Mouse (Mus musculus) neural tube, embryonic 13.5 days (tissue): ENCODE results near the gene Gm20388. TPM values are rescaled to one million over a fixed set of nuclear protein-coding genes. Genes with fewer than 3 reads are reported as not detected.

Experiments
- ATAC-seq: fragments of 200-750 bp; cut with Nextera tagmentation; 2 replicates; pipeline ENCODE4 v1.8.0; 2017; ENCODE audit warnings: low read depth, mild to moderate bottlenecking, moderate TSS enrichment, moderate library complexity
- H3K27ac ChIP-seq: fragments of 300-500 bp; sonication (generic); replicated peaks from 2 replicates; pipeline ENCODE4 v1.5.1; 2015; ENCODE audit warnings: moderate library complexity, mild to moderate bottlenecking, inconsistent platforms
- H3K27me3 ChIP-seq: fragments of 300-500 bp; sonication (generic); 2 replicates; pipeline ENCODE4 v1.6.1; 2015; ENCODE audit warnings: mild to moderate bottlenecking, inconsistent platforms
- H3K36me3 ChIP-seq: fragments of 300-500 bp; sonication (generic); 2 replicates; pipeline ENCODE4 v1.6.1; 2015; ENCODE audit warnings: mild to moderate bottlenecking, inconsistent platforms
- H3K4me1 ChIP-seq: fragments of 300-500 bp; sonication (generic); replicated peaks from 2 replicates; pipeline ENCODE4 v1.6.1; 2015; ENCODE audit warnings: inconsistent platforms
- H3K4me2 ChIP-seq: fragments of 300-500 bp; sonication (generic); 2 replicates; pipeline ENCODE4 v1.6.1; 2015; ENCODE audit warnings: inconsistent platforms, mild to moderate bottlenecking, moderate library complexity
- H3K4me3 ChIP-seq: fragments of 300-500 bp; sonication (generic); 2 replicates; pipeline ENCODE4 v1.5.1; 2015; ENCODE audit warnings: mild to moderate bottlenecking, inconsistent platforms
- H3K9ac ChIP-seq: fragments of 300-500 bp; sonication (generic); 2 replicates; pipeline ENCODE4 v1.6.1; 2015; ENCODE audit warnings: moderate library complexity, mild to moderate bottlenecking, inconsistent platforms
- H3K9me3 ChIP-seq: fragments of 300-500 bp; sonication (generic); 2 replicates; pipeline ENCODE4 v1.6.1; 2016; ENCODE audit warnings: inconsistent platforms
- WGBS: fragments of 180-500 bp; shearing (Covaris S2); methylation state at CpG from one replicate; pipeline ENCODE4 v1.1.7; 2015; 5-methylcytosine and 5-hydroxymethylcytosine counted together
- polyA plus RNA-seq: library from polyadenylated mRNA; unstranded; fragments of >200 nt; fragmentation: Nextera tagmentation; extraction: Ambion mirVana; gene quantifications from 2 replicates; pipeline ENCODE4 v1.2.1, GENCODE M21; 2015

Gene Gm20388
- polyA plus RNA-seq, 1 experiment from 2014 or later = 0.27 TPM

DNA sequence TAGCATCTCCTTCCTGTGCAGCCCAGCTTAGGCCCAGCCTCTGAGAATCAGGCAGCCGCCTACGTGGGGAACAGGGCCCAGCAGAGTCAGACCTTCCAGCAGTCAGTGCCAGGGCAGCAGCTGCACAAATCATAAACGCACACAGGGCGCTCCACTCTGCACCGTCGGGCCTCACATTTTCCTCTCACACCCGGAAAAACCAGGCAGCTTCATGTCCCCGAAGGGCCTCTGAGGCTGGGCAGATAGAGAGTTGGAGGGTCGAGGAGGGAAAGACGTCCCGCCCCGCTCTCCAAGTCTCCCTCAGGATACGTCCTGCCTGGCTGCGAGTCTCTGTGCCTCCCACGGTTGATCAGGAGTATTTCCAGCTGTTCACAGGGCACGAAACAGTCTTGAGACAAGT, 2600.9 kb downstream of the Gm20388 start:
- Histone ChIP-seq H3K36me3 (no peaks in the 10 kb centered on the region), H3K27me3 (no peaks in the 10 kb centered on the region), H3K4me2 (no peak overlapping the region), H3K4me1 (peaks cover 12% of the 10 kb centered on the region), H3K27ac (no peak overlapping the region; the same call in 1 of the 2 replicates), H3K9ac (0 out of 2 replicates have a peak overlapping the region, but pooled peaks have one; percentile 34), H3K9me3 (no peaks in the 10 kb centered on the region), H3K4me3 (no peak overlapping the region)
- no peak for ATAC-seq
- WGBS = 67% methylated on average over 16 of the region's 16 CpGs

DNA sequence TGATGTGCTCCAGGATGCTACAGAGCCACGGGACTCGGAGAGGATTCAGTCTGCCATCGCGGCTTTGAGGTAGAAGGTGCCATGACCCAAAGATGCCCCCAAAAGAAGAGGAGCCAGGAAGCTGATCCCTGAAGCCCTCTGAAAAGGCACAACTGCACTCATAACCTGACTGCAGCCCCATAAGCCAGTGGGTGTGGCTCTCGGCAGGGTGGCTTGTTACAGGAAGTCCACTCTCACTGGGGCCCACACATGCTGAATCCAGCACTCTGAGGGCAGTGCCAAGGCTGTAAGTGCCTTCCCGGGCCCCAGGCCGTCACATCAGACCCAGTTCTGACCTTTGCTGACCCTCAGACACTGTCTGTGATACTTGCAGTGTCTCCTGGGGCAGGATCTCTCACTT, 2601.8 kb downstream of the Gm20388 start:
- Histone ChIP-seq H3K4me1 (peaks cover 14% of the 10 kb centered on the region), H3K9ac (no peak overlapping the region), H3K9me3 (no peaks in the 10 kb centered on the region), H3K27ac (no peak overlapping the region), H3K27me3 (no peaks in the 10 kb centered on the region), H3K4me2 (no peak overlapping the region), H3K36me3 (no peaks in the 10 kb centered on the region), H3K4me3 (no peak overlapping the region)
- 73% methylated on average over 7 of the region's 7 CpGs for WGBS
- ATAC-seq = no peak

DNA sequence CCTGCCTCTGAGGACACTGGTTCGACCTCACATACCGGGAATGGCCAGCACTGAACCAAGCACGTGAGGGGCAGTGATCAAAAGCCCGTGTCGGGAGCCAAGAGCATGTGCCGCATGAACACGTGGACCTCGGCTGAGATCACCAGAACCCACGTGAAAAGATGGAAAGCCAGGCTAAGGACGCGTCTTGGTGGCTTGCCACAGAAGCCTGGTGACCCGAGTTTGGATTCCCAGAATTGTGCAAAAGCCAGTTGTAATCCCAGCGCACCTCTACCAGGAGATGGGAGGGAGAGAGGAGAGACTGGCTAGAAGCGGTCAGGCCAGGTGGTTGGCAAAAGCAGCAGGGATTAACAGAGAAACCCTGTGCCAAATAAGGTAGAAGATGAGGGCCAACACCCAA, 2605.1 kb downstream of the Gm20388 start:
- H3K27me3 ChIP-seq = no peaks in the 10 kb centered on the region
- no peak overlapping the region for H3K4me2 ChIP-seq
- H3K9me3 ChIP-seq = no peaks in the 10 kb centered on the region
- no peak overlapping the region for H3K27ac ChIP-seq
- WGBS = 92% methylated on average over 14 of the region's 14 CpGs
- no peak overlapping the region for H3K9ac ChIP-seq
- no peaks in the 10 kb centered on the region for H3K36me3 ChIP-seq
- ATAC-seq = no peak
- peaks cover 29% of the 10 kb centered on the region for H3K4me1 ChIP-seq
- no peak overlapping the region for H3K4me3 ChIP-seq

DNA sequence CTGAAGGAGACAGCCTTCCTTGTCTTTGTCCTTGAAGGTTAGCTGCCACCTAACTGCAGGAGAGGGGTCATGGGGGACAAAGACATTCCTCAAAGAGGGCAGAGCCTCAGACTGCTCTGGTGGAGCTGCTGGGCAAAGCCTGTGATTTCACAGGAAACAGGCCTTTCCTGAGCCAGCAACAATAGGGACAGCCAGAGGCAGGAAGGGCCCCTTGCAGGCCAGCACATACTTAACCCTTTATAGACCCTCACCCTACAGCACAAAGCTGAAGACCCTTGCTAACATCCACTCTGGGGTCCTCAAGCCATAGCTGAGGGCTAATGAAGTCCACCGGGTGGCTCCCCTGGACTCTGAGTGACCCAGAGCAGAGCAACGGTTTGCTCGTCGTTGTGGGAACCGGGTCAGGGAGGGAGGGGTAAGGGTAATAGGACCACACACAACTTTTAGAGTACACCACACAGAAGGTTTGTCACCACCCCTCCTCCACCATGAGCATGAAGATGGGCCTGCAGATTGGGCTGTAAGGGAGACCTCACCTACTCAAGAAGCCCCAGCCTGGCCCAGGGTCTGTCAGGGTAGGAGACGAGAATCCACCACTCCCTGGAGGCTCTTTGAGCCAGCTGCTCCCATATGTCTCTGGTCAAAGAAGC, 2607.0 kb downstream of the Gm20388 start:
- 12% methylated on average over 6 of the region's 6 CpGs for WGBS
- Histone ChIP-seq H3K4me3 (no peak overlapping the region), H3K27ac (peak overlapping the region; percentile 50; the same call in 1 of the 2 replicates), H3K27me3 (no peaks in the 10 kb centered on the region), H3K9ac (no peak overlapping the region), H3K4me2 (no peak overlapping the region), H3K4me1 (peaks cover 18% of the 10 kb centered on the region), H3K36me3 (no peaks in the 10 kb centered on the region), H3K9me3 (no peaks in the 10 kb centered on the region)
- peak; percentile 36; the same call in 1 of the 2 replicates for ATAC-seq

DNA sequence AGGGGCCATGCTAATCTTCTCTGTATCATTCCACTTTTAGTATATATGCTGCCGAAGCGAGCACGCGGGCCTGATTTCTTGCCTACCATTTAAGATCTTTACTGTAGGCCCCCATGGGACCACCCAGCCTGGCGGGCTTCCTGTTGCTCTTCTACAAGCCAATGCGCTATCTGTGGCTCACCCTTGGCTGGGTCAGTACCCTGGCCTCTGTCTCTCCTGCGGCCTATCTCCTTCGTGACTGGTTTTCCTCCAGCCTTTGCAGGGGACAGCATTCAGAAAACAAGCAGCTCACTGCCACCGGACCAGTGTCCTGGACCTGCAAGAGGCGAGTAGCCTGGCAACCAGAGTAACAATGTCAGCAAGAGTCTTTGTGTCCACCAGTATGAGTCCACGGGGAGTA, 2610.0 kb downstream of the Gm20388 start:
- 70% methylated on average over 11 of the region's 11 CpGs for WGBS
- no peaks in the 10 kb centered on the region for H3K9me3 ChIP-seq

DNA sequence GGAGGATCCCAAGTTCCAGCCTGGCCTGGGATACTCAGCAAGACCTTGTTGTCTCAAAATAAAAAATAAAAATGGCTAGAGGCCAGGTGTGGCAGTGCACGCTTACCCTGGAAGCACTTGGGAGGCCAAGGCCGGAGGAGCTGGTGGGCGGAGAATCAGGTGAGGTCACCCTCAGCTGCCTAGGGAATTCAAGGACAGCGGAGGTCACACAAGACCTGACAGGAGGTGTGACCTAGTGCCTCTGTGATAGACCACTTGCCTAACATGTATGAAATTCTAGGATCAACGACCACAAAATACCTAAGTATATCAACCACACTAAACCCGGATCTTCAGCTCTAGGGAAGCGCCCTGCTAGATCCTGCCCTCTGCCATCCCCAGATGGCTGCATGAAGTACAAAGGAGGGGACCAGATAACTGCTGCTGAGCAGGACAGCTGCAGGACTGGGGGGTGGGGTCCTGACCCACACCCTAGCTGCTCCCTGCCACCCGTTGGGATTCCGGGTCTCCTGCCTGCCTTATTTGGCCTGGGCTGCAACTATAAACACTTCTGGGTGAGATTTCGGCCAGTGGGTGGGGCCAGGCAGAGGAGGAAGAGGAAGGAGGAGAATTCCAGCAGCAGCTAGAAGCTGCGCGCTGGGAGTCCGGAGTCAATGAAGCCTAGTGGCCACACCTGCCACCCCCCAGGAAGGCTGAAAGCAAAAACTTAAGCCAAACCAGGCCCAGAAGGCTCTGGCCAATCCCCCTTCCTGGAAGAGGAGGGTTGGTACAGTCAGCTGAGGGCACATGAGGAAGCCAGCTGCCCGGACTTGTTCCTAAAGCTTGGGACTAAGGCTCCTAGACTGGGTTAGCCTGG, 2612.4 kb downstream of the Gm20388 start:
- peak; percentile 20; the same call in 1 of the 2 replicates for ATAC-seq
- no peak overlapping the region for H3K4me3 ChIP-seq
- peak overlapping the region; percentile 74 for H3K27ac ChIP-seq
- H3K4me1 ChIP-seq = peaks cover 45% of the 10 kb centered on the region
- H3K9ac ChIP-seq = peak overlapping the region; percentile 41; the same call in 1 of the 2 replicates
- 51% methylated on average over 14 of the region's 14 CpGs for WGBS
- H3K9me3 ChIP-seq = no peaks in the 10 kb centered on the region
- peaks cover 18% of the 10 kb centered on the region; the same call in 1 of the 2 replicates for H3K27me3 ChIP-seq
- H3K4me2 ChIP-seq = peak overlapping the region; percentile 41
- no peaks in the 10 kb centered on the region for H3K36me3 ChIP-seq

More for the DNA sequence above, 2610.0 kb downstream of the Gm20388 start:
- Histone ChIP-seq H3K27ac (0 out of 2 replicates have a peak overlapping the region, but pooled peaks have one; percentile 23), H3K9ac (no peak overlapping the region), H3K27me3 (0 out of 2 replicates have a peak, but pooled peaks cover 12% of the 10 kb centered on the region), H3K4me1 (peaks cover 47% of the 10 kb centered on the region), H3K4me3 (no peak overlapping the region), H3K36me3 (no peaks in the 10 kb centered on the region), H3K4me2 (no peak overlapping the region)
- no peak for ATAC-seq

DNA sequence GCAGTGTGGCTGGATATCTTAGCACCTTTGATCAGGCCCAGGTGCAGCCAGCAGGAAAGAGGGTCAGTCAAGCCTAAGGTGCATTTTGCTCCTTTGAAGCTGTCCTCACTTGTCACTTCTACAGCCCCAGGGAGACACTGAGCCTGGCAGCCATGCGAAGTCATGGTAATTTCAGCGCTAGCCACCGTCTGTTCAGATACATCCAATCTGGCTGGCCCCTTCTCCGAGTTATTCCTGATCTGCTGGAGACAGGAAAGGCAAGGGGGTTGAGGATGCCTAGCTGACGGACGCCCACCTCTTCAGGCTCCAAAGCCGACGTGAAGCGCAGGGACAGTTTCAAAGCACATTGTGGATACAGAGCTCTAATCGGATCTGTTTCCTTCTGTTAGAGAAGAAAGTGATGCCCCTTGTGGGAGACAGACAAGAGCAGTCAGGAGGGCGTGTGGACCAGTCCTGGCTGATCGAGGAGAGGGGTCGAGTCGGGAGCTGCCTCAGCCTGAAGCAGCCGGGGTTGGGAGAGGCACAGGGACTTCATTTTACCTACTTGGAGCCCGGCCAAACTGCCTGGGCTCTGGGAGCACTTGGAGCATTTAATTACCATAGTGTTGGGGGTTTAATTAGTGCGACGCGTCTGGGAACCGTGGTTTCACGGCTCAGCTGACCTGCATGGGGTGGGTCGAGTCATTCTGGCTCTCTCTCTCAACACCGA, 2613.2 kb downstream of the Gm20388 start:
- H3K27me3 ChIP-seq = peaks cover 18% of the 10 kb centered on the region; the same call in 1 of the 2 replicates
- H3K4me1 ChIP-seq = peaks cover 37% of the 10 kb centered on the region
- peak overlapping the region; percentile 41 for H3K4me2 ChIP-seq
- no peaks in the 10 kb centered on the region for H3K9me3 ChIP-seq
- H3K9ac ChIP-seq = peak overlapping the region; percentile 41; the same call in 1 of the 2 replicates
- WGBS = 11% methylated on average over 23 of the region's 23 CpGs
- peak overlapping the region; percentile 74 for H3K27ac ChIP-seq
- peak; percentile 82 for ATAC-seq
- no peaks in the 10 kb centered on the region for H3K36me3 ChIP-seq
- no peak overlapping the region for H3K4me3 ChIP-seq

DNA sequence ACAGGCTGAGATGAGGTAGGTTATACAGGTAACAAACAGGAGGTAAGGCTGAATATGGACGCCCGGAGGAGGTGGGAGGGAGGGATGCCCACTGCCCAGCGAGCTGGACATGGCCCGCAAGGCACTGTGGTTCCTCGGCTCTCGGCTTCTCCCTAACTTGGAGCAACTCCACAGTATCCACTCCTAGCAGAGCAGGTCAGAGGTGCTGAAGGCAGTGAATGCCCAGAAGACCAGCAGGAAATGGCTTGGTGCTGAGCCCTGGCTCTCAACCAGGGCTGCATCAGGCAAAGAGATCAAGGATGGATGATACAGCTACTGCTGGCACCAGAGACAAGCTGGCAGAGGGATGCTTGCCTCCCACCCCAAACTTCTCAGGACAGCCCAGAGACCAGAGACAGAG, 2613.9 kb downstream of the Gm20388 start:
- Histone ChIP-seq H3K4me3 (no peak overlapping the region), H3K27me3 (peaks cover 18% of the 10 kb centered on the region; the same call in 1 of the 2 replicates), H3K36me3 (no peaks in the 10 kb centered on the region), H3K4me2 (peak overlapping the region; percentile 41), H3K4me1 (peaks cover 36% of the 10 kb centered on the region), H3K27ac (peak overlapping the region; percentile 74; the same call in 1 of the 2 replicates), H3K9ac (no peak overlapping the region), H3K9me3 (no peaks in the 10 kb centered on the region)
- WGBS = 80% methylated on average over 6 of the region's 6 CpGs
- ATAC-seq = no peak

DNA sequence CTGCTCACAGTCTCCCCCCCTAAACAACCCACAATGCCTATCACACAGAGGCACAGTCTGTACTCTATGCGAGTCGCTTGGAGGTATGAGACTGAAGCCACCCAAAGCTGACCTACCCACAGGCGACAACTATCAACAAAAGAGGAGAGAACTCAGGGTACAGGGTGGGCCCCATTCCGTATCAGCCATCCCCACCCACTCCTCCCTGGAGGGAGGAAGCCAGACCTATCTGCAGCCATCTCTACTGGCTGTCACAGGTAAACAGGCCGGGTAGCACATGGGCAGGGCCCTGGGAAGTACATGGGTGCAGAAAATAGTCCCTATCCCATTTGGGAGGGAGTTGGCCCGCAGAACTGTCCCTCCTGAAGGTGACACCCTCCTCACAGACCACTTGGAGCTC, 2614.4 kb downstream of the Gm20388 start:
- no peaks in the 10 kb centered on the region for H3K9me3 ChIP-seq
- no peak overlapping the region for H3K4me2 ChIP-seq
- peaks cover 18% of the 10 kb centered on the region; the same call in 1 of the 2 replicates for H3K27me3 ChIP-seq
- H3K4me1 ChIP-seq = peaks cover 36% of the 10 kb centered on the region
- no peak overlapping the region for H3K9ac ChIP-seq
- WGBS = 80% methylated on average over 6 of the region's 6 CpGs
- H3K4me3 ChIP-seq = no peak overlapping the region
- ATAC-seq = no peak
- no peak overlapping the region for H3K27ac ChIP-seq
- no peaks in the 10 kb centered on the region for H3K36me3 ChIP-seq

DNA sequence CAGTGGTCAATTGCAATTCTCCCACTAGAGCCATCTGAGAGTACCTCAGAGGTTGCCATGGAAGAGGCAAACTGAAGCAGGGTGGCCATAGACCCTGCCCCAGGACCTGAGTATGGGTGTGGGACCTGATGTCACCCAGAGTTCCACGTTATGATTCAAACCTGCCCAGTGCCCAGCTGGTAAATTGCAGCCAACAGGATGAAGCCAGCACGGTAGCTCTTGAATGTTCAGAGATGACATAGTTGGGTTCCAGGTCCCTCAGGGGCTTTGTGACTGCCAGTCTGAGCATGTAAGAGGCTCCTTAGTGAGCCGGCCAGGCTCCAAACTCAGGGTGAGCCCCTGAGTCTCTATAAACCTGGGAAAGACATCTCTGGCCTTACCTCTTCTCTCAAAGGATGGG, 2615.4 kb downstream of the Gm20388 start:
- ATAC-seq = no peak
- Histone ChIP-seq H3K36me3 (no peaks in the 10 kb centered on the region), H3K27ac (no peak overlapping the region), H3K9ac (no peak overlapping the region), H3K4me3 (no peak overlapping the region), H3K27me3 (peaks cover 18% of the 10 kb centered on the region; the same call in 1 of the 2 replicates), H3K9me3 (no peaks in the 10 kb centered on the region), H3K4me1 (peaks cover 36% of the 10 kb centered on the region), H3K4me2 (no peak overlapping the region)
- WGBS = 66% methylated on average over 3 of the region's 3 CpGs

DNA sequence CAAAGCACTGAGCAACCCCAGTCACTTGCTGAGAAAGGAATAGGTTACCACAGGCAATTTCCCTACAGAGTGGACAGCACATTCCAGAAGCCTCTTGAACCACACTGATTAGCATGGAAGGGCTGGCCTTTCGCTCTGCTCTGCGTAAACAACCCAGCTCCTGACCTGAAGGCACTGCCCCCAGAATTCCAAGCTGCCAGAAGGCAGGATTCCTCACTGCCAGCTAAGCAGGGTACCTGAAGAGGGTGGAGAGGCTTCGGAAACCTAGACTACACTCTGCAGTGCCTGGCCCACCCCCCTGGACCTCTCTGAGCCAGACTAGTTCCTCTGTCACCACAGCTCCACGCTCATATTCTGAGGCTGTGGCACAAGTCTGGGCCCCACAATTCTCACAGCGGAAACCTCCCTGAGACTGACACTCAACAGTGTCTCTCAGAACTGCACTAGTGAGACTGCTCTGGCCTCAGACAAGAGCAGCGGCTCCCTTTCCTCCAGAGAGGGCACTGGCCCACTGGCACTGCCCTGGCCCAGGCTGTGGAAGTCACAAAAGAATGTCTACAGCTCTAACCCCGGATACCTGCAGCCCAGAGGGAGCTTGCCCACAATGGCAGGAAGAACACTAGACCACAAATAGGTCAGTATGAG, 2616.0 kb downstream of the Gm20388 start:
- Histone ChIP-seq H3K4me3 (no peak overlapping the region), H3K4me1 (peaks cover 36% of the 10 kb centered on the region), H3K4me2 (no peak overlapping the region), H3K27ac (no peak overlapping the region), H3K9me3 (no peaks in the 10 kb centered on the region), H3K9ac (no peak overlapping the region), H3K36me3 (no peaks in the 10 kb centered on the region), H3K27me3 (peaks cover 18% of the 10 kb centered on the region; the same call in 1 of the 2 replicates)
- ATAC-seq = no peak
- WGBS = 72% methylated on average over 7 of the region's 7 CpGs
